Mouse (Mus musculus) activated CD4-positive, CD25-positive, alpha-beta regulatory T cell, adult 4 months (primary cell): ENCODE measurements around the gene D10Wsu102e. TPM values are rescaled to one million over a fixed set of nuclear protein-coding genes. Genes with fewer than 3 reads are reported as not detected.
"Not testable (repeated sequence)": the region's sequence is repeated elsewhere in the genome, so short reads cannot be mapped to it uniquely, and the experiment has no call there.

Experiments
- ATAC-seq: one replicate; pipeline ENCODE4 v1.8.0; 2017
- polyA plus RNA-seq, 2 experiments: library from polyadenylated mRNA; unstranded; fragments of 100-300 nt; shearing (Covaris generic); gene quantifications; one replicate each; pipeline ENCODE4 v1.2.1; 2017

Gene D10Wsu102e
- polyA plus RNA-seq, 2 experiments from 2014 or later: 0.92 to 0.98 TPM

DNA sequence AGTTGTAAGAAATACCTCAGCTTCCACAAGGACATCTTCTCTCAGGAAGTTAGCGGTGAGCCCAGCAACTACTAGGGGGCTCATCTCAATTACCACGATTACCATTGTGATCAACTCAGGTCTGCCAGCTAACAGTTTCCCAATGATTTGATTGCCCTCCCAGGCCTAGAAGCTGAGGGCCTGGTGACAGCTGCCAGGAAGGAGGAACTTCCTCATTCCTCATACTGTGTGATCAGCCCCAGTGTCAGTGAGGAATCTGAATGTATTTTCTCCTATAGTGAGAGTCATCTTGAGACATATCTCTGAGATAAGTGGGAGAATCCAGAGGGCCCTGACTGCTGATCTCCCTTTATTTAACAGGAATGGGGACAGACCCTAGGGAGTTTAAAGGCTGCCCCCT is 37.3 kb downstream of the D10Wsu102e start:
- no peak for ATAC-seq

DNA sequence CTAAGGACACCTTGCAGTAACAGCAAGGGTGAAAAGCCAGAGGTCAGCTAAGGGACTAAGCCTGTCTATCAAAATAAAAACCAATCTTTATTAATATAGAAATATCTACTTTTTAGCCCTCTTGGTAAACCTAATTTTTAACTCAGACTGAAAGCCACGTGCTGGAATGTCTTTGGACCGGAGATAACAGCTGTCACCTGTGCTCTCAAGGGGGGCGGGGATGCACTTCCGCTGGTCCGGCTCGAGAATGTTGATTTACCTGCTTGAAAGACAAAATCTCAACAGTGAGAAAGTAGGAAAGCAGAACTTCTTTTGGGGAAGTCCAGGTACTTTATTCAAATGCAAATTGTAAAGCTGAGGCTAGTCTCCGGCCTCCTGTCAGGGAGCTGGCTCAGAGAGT is 40.9 kb downstream of the D10Wsu102e start:
- ATAC-seq: not testable (repeated sequence)

DNA sequence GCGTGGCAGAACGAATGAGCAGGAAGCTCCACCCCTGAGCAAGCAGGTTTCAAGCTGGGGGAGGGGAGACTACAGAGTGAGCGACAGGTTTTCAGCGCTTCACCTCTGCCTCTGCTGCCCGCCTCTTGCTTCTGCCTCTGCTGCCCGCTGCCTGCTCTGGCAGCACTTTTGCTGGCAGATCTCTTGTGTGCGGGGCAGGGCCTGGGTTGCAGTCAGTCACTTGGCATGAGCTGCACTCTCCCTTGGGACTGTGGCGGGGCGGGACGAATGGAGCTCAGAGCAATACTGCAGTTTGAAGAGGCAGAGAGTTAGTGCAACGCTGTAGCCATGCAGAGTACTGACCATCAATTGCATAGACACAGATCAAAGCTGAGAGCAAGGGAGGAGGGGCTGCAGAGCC is 45.0 kb downstream of the D10Wsu102e start:
- ATAC-seq: no peak

DNA sequence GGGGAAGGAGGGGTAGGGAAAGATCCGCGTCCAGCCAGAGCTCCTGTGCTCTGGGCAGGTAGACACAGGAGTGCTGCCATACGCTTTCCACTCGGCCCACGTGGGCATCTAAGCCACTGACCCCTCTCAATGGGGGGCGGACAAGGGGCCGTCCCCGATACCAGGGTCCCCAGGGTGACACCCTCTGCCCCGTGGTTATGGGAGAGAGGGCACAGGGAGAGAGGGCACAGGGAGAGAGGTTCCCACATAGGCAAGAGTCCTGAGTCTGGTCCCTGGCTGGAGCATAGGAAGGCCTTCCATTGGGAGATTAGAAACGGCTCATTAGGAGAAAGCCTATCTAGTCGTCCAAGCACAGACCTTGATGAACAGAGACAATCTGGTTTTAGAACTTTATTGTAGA is 45.7 kb downstream of the D10Wsu102e start:
- ATAC-seq: no peak

DNA sequence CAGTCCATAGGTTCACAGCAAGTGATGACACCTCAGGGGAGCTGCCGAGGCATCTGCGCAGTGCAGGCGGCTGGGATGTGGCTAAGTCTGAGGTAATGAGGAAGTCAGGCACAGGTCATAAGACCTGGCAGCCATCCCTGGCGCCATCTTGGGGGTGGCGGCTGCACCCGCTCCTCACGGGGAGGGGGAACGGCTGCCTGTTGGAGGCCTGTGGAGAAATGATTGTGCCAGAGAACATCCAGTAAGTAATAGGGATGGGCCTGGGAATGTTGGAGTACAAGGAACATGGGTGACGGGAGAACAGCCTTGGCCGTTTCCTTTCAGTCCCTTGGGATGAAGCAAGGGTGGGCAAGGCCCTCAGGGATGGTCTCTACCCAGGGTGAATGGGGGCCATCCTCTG is 47.1 kb downstream of the D10Wsu102e start:
- no peak for ATAC-seq

DNA sequence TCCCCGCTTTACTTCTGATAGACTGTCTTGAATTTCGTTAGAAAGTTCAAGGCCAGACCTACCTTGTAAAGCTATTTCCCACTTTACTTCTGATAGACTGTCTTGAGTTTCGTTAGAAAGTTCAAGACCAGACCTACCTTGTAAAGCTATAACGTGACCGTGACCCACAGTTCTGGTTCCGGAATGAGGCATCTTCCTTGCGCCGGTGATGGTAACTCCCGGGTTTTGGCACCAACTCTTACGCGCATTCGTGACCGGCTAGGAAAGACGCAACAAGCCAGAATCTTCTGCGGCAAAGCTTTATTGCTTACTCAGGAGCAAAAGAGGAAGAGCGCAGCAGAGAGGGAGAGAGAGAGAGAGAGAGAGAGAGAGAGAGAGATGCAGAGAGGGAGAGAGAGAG is 58.4 kb downstream of the D10Wsu102e start:
- not testable (repeated sequence) for ATAC-seq

DNA sequence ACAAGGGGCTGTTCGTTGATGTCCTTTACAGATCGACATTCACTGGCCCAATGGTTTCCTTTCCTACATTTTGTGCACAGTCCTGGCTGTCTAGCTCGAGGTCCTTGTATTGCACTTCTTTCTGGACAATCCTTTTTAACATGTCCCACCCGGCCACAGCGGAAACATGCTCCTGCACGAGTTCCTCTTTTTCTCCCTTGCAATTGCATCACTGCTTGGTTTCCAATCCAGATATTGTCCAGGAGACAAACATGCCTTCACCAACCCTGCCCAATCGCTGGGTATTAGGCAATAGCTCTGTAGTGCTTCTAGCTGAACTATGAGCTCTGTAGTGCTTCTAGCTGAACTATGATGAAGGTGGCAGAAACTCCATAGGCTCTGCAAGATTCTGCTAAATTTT is 88.6 kb downstream of the D10Wsu102e start:
- no peak for ATAC-seq

DNA sequence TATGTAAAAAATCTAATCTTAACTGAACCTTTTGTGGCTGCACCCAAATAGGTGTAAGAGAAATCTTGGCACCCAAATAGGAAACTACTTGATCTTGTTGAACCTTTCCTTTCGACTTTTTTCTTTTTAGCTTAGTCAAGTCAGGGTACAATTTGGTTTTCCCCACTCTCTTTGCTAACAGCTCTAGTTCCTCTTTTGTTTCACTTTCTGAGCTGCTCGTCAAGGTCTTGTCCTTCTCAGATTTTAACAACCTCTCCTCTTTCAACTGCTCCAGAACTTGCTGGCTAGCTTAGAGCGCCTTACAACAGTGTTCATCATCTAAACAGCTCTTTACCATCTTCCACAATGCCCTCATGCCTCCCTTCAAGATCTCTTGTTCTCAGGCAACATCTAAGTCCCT is 97.5 kb downstream of the D10Wsu102e start:
- no peak for ATAC-seq

DNA sequence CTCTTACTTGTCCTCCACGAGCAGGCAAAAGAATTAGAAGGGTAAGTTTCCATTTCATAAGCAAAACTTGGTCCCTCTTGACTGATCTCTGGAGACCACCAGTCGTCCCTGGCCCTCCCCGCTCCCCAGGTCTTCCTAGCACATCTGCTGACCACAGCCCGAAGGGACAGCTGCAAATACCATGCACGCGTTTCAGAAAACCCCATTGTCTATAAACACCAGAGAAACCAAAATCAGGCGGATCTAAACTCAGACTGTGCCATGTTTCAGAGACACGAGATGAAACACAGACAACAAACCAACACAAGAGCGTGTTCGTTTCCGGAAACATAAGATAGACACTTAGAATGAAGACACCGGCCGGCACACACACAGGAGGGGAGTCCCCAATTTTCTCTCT is 115.2 kb downstream of the D10Wsu102e start:
- ATAC-seq: no peak

DNA sequence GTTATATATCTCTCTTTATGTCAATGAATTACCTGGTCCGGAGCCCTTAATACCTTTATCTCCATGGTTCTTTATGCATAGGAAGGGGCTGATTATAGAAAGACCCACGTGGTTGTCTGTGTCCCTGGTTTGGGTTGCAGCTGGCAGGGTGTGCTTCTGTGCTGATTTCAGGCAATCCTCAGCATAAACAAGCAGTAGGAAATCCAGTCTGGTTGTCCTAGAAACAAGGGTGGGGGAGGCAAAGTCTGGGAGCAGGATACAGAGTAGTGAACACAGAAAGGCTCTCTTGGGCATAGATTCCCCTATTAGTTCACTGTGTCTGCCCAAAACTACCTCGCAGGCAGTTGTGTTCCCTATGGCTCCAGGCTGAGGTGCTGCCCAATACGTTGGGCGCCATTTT is 117.3 kb downstream of the D10Wsu102e start:
- no peak for ATAC-seq

DNA sequence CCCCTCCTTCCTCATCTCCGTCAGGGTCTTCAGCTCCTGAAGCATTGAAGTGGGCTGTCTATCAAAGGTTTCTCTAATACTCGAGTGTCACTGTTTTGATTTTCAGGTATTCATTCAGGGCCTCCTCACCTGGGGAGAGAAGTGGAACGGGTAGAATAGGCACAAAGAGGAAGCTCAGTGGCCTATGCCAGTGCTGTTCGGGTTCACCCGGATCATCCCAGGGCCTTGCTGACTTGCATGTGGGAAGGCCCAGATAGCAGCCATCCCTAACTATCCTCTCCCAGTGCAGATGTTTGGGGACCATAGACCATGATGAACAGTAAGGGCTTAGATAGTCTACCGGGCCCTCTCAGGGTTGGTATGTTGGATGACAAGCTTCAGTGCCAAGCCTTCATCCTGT is 130.5 kb downstream of the D10Wsu102e start:
- ATAC-seq: no peak

DNA sequence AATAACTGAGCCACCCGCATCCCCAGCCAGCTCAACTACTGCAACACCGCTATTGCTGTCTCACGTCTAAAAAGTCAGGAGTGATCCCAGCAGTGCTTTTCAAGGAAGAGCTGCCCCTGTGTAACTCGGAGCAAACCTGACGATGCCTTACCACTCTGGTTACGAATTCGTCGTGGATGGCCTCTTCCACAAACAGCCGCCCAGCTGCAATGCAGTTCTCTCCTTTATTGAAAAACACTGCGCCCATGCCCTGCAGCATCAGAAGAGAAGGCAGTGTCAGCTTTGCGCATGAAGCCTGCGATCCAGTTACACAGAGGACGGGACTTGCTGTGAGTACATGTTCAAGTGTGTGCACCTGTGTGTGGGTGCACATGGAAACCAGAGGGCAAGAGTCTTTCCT is 137.3 kb downstream of the D10Wsu102e start:
- no peak for ATAC-seq

DNA sequence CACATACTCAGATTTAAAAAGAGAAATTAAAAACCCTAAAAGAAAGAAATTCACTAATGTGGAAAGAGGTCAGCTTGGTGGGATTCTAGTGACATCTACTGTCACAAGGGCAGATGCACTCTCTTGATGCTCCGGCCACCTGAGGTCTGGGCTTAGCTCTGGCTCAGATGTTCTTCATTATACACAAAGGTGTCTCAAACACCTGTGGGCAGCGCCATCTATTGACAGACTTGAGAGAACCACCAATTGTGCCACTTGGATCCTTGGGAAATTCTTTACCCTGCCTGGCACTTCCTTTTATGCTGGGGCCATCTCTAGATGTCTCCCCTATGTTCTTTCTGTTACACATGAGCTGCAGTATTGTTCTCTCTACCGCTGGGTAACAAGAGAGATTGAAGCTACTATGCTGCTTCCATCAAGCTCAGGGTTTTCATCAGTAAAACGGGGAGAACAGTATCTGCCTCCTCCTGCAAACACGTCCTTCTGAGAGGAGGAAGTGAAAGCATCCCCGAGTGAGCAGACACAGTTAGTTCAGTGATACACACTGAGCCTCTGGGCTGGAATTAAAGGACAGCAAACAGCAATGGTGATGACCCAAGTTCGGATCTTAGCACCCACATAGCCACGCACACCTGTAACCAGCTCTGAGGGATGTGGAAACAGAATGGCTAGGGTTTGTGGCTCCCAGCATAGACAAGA is 149.1 kb downstream of the D10Wsu102e start:
- no peak for ATAC-seq

DNA sequence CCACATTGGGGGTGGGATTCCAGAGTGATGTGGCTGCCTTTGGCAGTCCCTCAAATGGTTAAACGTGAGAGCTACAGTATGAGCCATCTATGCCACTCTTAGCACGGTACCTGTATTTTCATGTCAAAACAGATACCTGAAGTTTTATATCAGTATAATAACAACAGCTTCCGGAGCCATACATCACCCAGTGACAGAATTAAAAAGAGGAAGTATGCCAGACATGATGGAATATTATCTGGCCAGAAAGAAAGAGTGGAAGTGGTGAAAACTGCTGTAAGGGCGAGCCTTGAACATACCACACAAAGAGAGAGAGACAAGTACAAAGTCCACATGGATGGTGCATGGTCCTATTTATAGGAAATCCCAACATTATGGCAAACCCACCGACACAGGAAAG is 151.3 kb downstream of the D10Wsu102e start:
- no peak for ATAC-seq

DNA sequence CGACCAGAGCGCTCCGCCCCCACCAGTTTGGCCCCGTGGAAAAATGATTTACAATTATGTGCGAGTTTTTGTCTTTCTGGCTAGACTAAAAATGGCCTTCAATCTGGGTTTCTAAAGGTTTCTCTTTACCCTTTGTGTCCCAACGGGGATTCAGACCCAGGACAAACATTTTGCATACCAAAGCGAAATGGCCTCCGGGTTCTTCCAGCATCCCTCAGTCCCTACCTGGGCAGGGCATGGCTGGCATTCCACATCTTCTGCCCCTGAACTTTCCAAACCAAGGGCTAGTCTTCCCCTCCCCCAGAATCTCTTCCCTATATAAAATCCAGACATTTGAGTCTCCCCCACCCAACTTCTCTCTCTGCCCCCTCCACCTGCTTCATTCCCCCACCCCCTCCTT is 153.7 kb downstream of the D10Wsu102e start:
- ATAC-seq: no peak

DNA sequence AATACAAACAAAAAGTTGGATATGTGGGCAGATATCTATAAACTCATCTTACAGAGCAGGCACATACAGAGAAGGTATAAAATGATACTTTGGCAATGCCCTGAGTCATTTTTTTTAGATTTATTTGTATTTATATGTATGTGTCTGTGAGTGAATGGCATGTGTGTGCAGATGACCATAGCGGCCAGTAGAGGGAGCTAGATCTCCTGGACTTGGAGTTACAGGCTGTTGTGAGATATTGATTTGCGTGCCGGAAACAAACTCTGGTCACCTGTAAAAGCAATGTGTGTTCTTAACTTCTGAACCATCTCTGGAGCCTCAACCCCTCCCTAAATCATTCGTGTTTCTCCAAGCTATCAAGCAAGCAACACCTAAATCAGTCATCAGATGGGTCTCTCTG is 161.0 kb downstream of the D10Wsu102e start:
- no peak for ATAC-seq

DNA sequence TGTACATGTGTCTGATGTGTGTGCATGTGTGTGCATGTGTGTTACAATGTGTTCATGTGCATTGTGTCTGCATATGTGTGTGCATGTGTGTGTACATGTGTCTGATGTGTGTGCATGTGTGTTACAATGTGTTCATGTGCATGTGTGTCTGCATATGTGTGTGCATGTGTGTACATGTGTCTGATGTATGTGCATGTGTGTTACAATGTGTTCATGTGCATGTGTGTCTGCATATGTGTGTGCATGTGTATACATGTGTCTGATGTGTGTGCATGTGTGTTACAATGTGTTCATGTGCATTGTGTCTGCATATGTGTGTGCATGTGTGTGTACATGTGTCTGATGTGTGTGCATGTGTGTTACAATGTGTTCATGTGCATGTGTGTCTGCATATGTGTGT is 164.2 kb downstream of the D10Wsu102e start:
- not testable (repeated sequence) for ATAC-seq

DNA sequence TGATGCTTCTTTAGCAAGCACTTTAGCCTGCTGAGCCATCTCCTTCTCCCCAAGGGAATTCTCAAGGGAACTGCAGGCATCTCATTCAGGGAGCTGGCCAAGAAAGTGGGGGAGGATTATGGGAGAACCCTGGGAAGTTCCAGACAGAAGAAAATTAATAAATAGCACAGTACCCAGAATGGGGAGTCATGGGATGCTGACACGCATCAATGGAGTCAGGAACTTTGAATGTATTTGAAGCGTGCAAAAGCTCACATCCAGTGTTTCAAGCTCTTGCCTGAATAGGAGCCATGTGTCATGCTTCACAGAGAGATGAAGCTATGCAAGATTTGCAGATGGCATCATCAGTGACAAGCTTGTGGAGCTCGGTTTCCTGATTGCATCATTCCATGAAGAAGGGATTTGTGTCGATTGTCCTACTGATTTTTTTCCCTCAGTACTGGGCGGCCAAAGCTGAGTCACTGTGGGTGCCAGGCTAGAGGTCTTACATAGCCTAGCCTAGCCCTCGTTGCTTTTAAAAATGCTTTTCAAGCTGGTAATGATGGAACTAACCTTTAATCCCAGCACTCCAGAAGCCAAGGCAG is 170.5 kb downstream of the D10Wsu102e start:
- no peak for ATAC-seq

DNA sequence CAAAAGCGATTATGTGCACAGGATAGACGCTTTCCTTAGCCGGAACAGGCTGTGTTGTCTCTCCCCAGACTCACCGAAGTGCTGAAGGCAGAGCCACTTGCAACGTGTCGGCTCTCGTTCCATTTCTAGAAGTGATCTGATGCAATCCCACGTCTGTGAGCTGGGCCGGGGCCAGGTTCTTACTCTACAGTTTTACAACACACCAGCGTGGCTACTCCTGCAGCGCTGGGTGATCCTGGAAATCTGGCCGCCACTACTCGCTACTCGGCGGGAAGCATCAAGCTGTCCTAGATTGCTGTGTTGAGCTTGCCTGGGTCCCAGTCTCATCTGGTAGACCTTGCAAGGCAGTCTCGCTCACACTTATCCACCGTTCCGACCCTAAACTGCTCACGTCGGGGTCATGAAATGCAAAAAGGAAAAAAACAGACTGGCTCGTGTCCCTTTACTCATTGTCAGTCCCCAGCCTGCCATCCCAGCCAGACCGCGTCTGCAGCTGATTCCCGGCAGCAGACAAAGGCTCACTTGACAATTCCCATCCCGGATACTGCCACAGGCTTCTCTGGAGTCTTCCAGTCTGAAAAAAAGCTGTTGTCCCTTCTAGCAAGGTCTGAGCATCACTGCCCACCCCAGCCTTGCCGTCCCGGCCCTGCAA is 173.4 kb downstream of the D10Wsu102e start:
- ATAC-seq: peak; percentile 36

DNA sequence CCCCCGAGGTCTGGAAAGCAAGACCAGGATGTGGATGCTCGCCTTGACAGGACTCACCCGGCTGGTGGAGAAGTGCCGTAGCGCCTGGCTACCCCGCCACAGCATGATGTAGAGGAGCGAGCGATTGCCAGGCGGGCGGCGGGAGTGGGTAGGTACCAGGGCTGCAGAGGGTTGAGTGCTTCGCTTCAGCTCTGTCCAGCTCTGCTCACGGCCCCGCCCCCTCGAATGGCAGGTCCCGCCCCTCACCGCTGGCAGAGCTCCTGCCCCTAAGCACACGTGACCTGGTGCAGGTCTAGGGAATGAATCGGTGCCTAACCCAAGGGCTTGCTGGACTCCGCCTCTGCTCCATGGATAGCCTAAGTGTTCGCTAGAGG is 173.9 kb downstream of the D10Wsu102e start, which contains the start of gene Aldh1l2:
Aldh1l2 (minus strand) TSS at position 231 of the 374 bp plus-strand sequence.
- ATAC-seq: peak; percentile 65

DNA sequence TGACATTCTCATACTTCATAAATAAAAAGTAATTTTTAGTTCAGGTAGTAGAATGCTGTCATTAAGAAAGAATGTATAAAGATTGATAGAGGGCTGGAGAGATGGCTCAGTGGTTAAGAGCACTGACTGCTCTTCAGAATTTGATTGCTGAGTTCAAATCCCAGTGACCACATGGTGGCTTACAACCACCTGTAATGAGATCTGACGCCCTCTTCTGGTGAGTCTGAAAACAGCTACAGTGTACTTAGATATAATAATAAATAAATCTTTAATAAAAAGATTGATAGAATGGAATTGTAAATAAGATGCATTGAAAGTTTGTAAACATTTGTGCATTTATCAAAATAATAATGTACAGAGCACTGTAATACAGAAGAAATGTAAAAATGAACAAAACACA is 176.4 kb downstream of the D10Wsu102e start:
- no peak for ATAC-seq
